Mouse (Mus musculus) CH12.LX (cell line): ENCODE measurements at regions not wholly inside any gene's neighbourhood (a gene's known extent, or its start where the extent isn't known, plus 50 kb on each side); places are given as distances from the start of the nearest gene placed in this dataset.

ENCODE experiments used
- EP300 ChIP-seq: IDR thresholded peaks from 2 replicates; pipeline ENCODE4 v1.6.1; 2011; ENCODE audit warnings: low read length, improper control_type of control experiment
- HCFC1 ChIP-seq: IDR thresholded peaks from 2 replicates; pipeline ENCODE4 v1.6.1; 2012; ENCODE audit warnings: low read depth, mild to moderate bottlenecking, inconsistent platforms, low read length, improper control_type of control experiment
- NRF1 ChIP-seq: IDR thresholded peaks from 2 replicates; pipeline ENCODE4 v1.6.1; 2014; ENCODE audit warnings: low read depth, mild to moderate bottlenecking, inconsistent platforms, low read length, improper control_type of control experiment, moderate library complexity

- TF ChIP-seq EP300: no peak
- no peak for TF ChIP-seq NRF1
- TF ChIP-seq HCFC1: no peak
These were observed 134.1 kb downstream of the Btg1 start for GRCm38 (mm10) chr10:96750861-96751260.
